Mouse (Mus musculus) MEL (cell line): Measurements from ENCODE around the gene Slc25a36. TPM values are rescaled to one million over a fixed set of nuclear protein-coding genes. Genes with fewer than 3 reads are reported as not detected.

Experiments
- DNase-seq: peaks from one replicate; pipeline ENCODE4 v3.0.0; 2011; ENCODE audit warnings: low read depth, low spot score
- H3K27ac ChIP-seq: 2 replicates; pipeline ENCODE4 v1.5.1; 2012; ENCODE audit warnings: low read depth, mild to moderate bottlenecking, control low read depth, low read length, moderate library complexity; ENCODE audit not compliant: control insufficient read depth
- H3K27me3 ChIP-seq, 2 experiments: fragments of 150-350 bp in 1 of 2; sonication (generic) in 1 of 2; 2 replicates each; pipeline ENCODE4 v1.6.1; 2012; ENCODE audit warnings: low read length in 2 of 2, mild to moderate bottlenecking in 2 of 2, improper control_type of control experiment in 1 of 2, moderate library complexity in 1 of 2; ENCODE audit not compliant: insufficient read depth in 2 of 2, control insufficient read depth in 1 of 2
- H3K36me3 ChIP-seq, 2 experiments: 2 replicates each; pipeline ENCODE4 v1.6.1; 2012 to 2014; ENCODE audit warnings: low read length in 2 of 2, improper control_type of control experiment in 1 of 2, inconsistent platforms in 1 of 2, mild to moderate bottlenecking in 1 of 2; ENCODE audit not compliant: insufficient read depth in 2 of 2, control insufficient read depth in 1 of 2
- H3K4me1 ChIP-seq, 2 experiments: fragments of 150-350 bp in 1 of 2; sonication (generic) in 1 of 2; 2 replicates each; pipeline ENCODE4 v1.6.1; 2012; ENCODE audit warnings: low read length in 2 of 2, improper control_type of control experiment in 1 of 2, mild to moderate bottlenecking in 1 of 2; ENCODE audit not compliant: insufficient read depth in 2 of 2, control insufficient read depth in 1 of 2
- H3K4me3 ChIP-seq, 2 experiments: fragments of 150-350 bp in 1 of 2; sonication (generic) in 1 of 2; 2 replicates each; pipeline ENCODE4 v1.5.1; 2012; ENCODE audit warnings: low read depth in 2 of 2, low read length in 2 of 2, mild to moderate bottlenecking in 2 of 2, moderate library complexity in 2 of 2, control low read depth in 1 of 2, improper control_type of control experiment in 1 of 2; ENCODE audit not compliant: control insufficient read depth in 1 of 2, insufficient read depth in 1 of 2
- H3K79me2 ChIP-seq: 2 replicates; pipeline ENCODE4 v1.6.1; 2012; ENCODE audit warnings: mild to moderate bottlenecking, low read length, moderate library complexity; ENCODE audit not compliant: control insufficient read depth, poor library complexity, insufficient read depth
- H3K9ac ChIP-seq: 2 replicates; pipeline ENCODE4 v1.6.1; 2012; ENCODE audit warnings: low read depth, mild to moderate bottlenecking, control low read depth, low read length, moderate library complexity; ENCODE audit not compliant: control insufficient read depth, poor library complexity, severe bottlenecking
- H3K9me3 ChIP-seq: fragments of 150-350 bp; sonication (generic); replicated peaks from 2 replicates; pipeline ENCODE4 v1.6.1; 2012; ENCODE audit warnings: mild to moderate bottlenecking, low read length, improper control_type of control experiment, moderate library complexity; ENCODE audit not compliant: insufficient read depth
- CHD2 ChIP-seq: IDR thresholded peaks from 2 replicates; pipeline ENCODE4 v1.6.1; 2011; ENCODE audit warnings: low read length, improper control_type of control experiment
- E2F4 ChIP-seq: IDR thresholded peaks from 2 replicates; pipeline ENCODE4 v1.6.1; 2011; ENCODE audit warnings: low read depth, low read length, improper control_type of control experiment, borderline replicate concordance
- ELF1 ChIP-seq: IDR thresholded peaks from 2 replicates; pipeline ENCODE4 v1.6.1; 2014; ENCODE audit warnings: low read depth, mild to moderate bottlenecking, inconsistent platforms, low read length, improper control_type of control experiment, moderate library complexity
- EP300 ChIP-seq, 2 experiments: IDR thresholded peaks; 2 replicates each; pipeline ENCODE4 v1.6.1; 2011; ENCODE audit warnings: improper control_type of control experiment in 2 of 2, low read length in 2 of 2, low read depth in 1 of 2, mild to moderate bottlenecking in 1 of 2
- ETS1 ChIP-seq: IDR thresholded peaks from 2 replicates; pipeline ENCODE4 v1.6.1; 2012; ENCODE audit warnings: low read depth, mild to moderate bottlenecking, inconsistent platforms, low read length, improper control_type of control experiment, moderate library complexity
- GABPA ChIP-seq: IDR thresholded peaks from 2 replicates; pipeline ENCODE4 v1.6.1; 2012; ENCODE audit warnings: low read depth, mild to moderate bottlenecking, inconsistent platforms, low read length, improper control_type of control experiment, moderate library complexity
- MAX ChIP-seq: IDR thresholded peaks from 2 replicates; pipeline ENCODE4 v1.6.1; 2011; ENCODE audit warnings: low read length, improper control_type of control experiment
- MEF2A ChIP-seq: IDR thresholded peaks from 2 replicates; pipeline ENCODE4 v1.6.1; 2014; ENCODE audit warnings: low read depth, mild to moderate bottlenecking, inconsistent platforms, low read length, improper control_type of control experiment; ENCODE audit not compliant: poor library complexity, insufficient replicate concordance, severe bottlenecking; ENCODE audit errors: extremely low read depth
- MXI1 ChIP-seq: IDR thresholded peaks from 2 replicates; pipeline ENCODE4 v1.6.1; 2011; ENCODE audit warnings: mild to moderate bottlenecking, low read depth, low read length, improper control_type of control experiment
- MYC ChIP-seq: IDR thresholded peaks from 2 replicates; pipeline ENCODE4 v1.6.1; 2011; ENCODE audit warnings: low read depth, mild to moderate bottlenecking, low read length, improper control_type of control experiment, moderate library complexity
- NELFE ChIP-seq: IDR thresholded peaks from 2 replicates; pipeline ENCODE4 v1.6.1; 2011; ENCODE audit warnings: low read depth, low read length, improper control_type of control experiment
- NRF1 ChIP-seq: IDR thresholded peaks from 2 replicates; pipeline ENCODE4 v1.6.1; 2014; ENCODE audit warnings: low read depth, mild to moderate bottlenecking, inconsistent platforms, low read length, improper control_type of control experiment, moderate library complexity; ENCODE audit not compliant: poor library complexity, insufficient read depth, severe bottlenecking
- POLR2AphosphoS2 ChIP-seq: IDR thresholded peaks from 2 replicates; pipeline ENCODE4 v1.6.1; 2011; ENCODE audit warnings: low read length, improper control_type of control experiment
- RCOR1 ChIP-seq: IDR thresholded peaks from 2 replicates; pipeline ENCODE4 v1.6.1; 2012; ENCODE audit warnings: low read depth, mild to moderate bottlenecking, inconsistent platforms, low read length, improper control_type of control experiment
- SMC3 ChIP-seq: IDR thresholded peaks from 2 replicates; pipeline ENCODE4 v1.6.1; 2011; ENCODE audit warnings: low read depth, low read length, improper control_type of control experiment
- TBP ChIP-seq: IDR thresholded peaks from 2 replicates; pipeline ENCODE4 v1.8.0; 2011; ENCODE audit warnings: low read depth, low read length, improper control_type of control experiment
- TCF12 ChIP-seq: IDR thresholded peaks from 2 replicates; pipeline ENCODE4 v1.6.1; 2014; ENCODE audit warnings: low read depth, mild to moderate bottlenecking, inconsistent platforms, low read length, improper control_type of control experiment, moderate library complexity
- UBTF ChIP-seq: IDR thresholded peaks from 2 replicates; pipeline ENCODE4 v1.6.1; 2012; ENCODE audit warnings: low read depth, mild to moderate bottlenecking, inconsistent platforms, low read length, improper control_type of control experiment, moderate library complexity, borderline replicate concordance; ENCODE audit not compliant: insufficient read depth
- USF1 ChIP-seq: IDR thresholded peaks from 2 replicates; pipeline ENCODE4 v1.6.1; 2014; ENCODE audit warnings: low read depth, mild to moderate bottlenecking, inconsistent platforms, low read length, improper control_type of control experiment, moderate library complexity
- ZKSCAN1 ChIP-seq: IDR thresholded peaks from 2 replicates; pipeline ENCODE4 v1.6.1; 2012; ENCODE audit warnings: low read depth, mild to moderate bottlenecking, inconsistent platforms, low read length, improper control_type of control experiment, moderate library complexity
- ZNF384 ChIP-seq: IDR thresholded peaks from 2 replicates; pipeline ENCODE4 v1.6.1; 2012; ENCODE audit warnings: low read depth, mild to moderate bottlenecking, inconsistent platforms, low read length, improper control_type of control experiment
- polyA plus RNA-seq, 2 experiments: library from polyadenylated mRNA; stranded (reverse) in 1 of 2; unstranded in 1 of 2; fragments of >175 nt in 1 of 2; fragments of >200 nt in 1 of 2; gene quantifications; 2 replicates each; pipeline versions ENCODE4 v1.2.1 to v1.2.4; 2012; ENCODE audit warnings: low replicate concordance in 2 of 2, low read depth in 1 of 2; ENCODE audit not compliant: insufficient read length in 2 of 2, insufficient read depth in 1 of 2, missing spikeins in 1 of 2
- total RNA-seq: library from RNA; depleted of rRNA; stranded (reverse); fragments of 300-350 nt; gene quantifications from 2 replicates; pipeline ENCODE4 v1.2.3, GENCODE M21; 2012

Gene Slc25a36
- total and polyA plus RNA-seq, 3 experiments: 11.9 to 13.0 TPM; not detected in 1

DNA sequence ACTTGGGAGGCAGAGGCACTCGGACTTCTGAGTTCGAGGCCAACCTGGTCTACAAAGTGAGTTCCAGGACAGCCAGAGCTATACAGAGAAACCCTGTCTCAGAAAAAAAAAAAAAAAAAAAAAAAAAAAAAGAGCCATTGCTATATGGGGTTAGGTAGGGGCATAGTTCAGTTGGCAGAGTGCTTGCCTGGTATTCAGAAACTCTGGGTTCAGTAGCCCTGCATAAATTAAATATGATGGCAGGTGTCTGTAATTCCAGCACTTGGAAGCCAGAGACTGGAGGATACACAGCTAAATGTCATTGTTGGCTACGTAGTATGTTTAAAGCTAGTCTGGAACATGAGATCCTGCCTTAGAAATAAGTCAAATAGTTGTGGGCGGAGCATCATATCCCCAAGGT is 44.0 kb upstream of the Slc25a36 start:
- no peaks in the 10 kb centered on the region for H3K4me1 ChIP-seq
- H3K4me3 ChIP-seq: no peak overlapping the region
- H3K27ac ChIP-seq: no peak overlapping the region
- no peaks in the 10 kb centered on the region for H3K79me2 ChIP-seq
- no peaks in the 10 kb centered on the region for H3K9me3 ChIP-seq
- no peak for TF ChIP-seq TCF12
- no peak for TF ChIP-seq ZKSCAN1
- TF ChIP-seq MAX: no peak
- no peak for TF ChIP-seq E2F4
- no peak overlapping the region for H3K9ac ChIP-seq
- H3K36me3 ChIP-seq: no peaks in the 10 kb centered on the region
- no peaks in the 10 kb centered on the region for H3K27me3 ChIP-seq
- DNase-seq: no peak

DNA sequence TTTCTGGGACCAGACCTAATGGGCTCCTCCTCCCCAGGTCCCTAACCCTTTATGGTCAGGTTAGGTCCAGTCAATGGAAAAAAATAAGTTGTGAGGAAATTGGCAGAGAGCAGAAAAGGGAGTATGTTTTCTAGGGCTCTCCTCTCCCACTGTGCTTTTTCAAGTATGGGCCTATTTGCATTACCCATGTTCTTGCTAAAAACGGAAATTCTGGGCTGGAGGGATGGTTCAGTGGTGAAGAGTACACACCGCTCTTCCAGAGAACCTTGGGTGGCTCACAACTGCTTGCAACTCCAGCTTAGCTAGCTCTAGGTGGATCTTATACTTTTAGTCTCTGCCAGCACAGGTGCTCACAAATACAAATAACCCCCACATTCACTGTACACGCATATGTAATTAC is 42.0 kb upstream of the Slc25a36 start:
- H3K36me3 ChIP-seq: no peaks in the 10 kb centered on the region
- no peak overlapping the region for H3K9ac ChIP-seq
- H3K27me3 ChIP-seq: no peaks in the 10 kb centered on the region
- H3K4me1 ChIP-seq: no peaks in the 10 kb centered on the region
- H3K79me2 ChIP-seq: no peaks in the 10 kb centered on the region
- H3K4me3 ChIP-seq: no peak overlapping the region
- no peak for DNase-seq
- H3K9me3 ChIP-seq: no peaks in the 10 kb centered on the region
- H3K27ac ChIP-seq: no peak overlapping the region
- no peak for TF ChIP-seq GABPA
- TF ChIP-seq UBTF: no peak
- TF ChIP-seq MXI1: no peak
- TF ChIP-seq MYC: no peak
- TF ChIP-seq USF1: no peak
- no peak for TF ChIP-seq EP300 (IDR thresholded peaks at IDR 0.05; ENCODE audit: low read depth in 1 of 2, low read length in 2 of 2)
- no peak for TF ChIP-seq ELF1
- no peak for TF ChIP-seq ZNF384

DNA sequence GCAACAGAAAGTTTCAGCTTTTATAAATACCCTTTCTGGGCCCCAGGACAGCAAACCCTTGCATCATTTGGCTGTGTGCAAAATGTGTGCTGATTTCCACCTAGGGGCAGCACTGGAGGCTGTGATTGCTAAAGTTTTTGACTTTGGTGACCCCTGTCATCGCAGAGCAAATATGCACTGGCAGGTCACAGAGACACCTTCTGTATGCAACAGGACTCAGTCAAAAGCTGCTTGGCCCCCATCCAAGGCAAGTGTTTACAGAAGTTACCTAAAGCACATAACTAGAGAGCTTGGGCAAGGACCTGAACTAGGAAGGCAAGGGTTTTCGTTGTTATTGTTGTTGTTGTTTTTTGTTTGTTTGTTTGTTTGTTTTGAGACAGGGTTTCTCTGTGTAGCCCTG is 36.3 kb upstream of the Slc25a36 start:
- Histone ChIP-seq H3K4me1 (no peaks in the 10 kb centered on the region), H3K9ac (no peak overlapping the region), H3K9me3 (no peaks in the 10 kb centered on the region), H3K79me2 (no peaks in the 10 kb centered on the region), H3K4me3 (no peak overlapping the region), H3K27ac (no peak overlapping the region), H3K27me3 (no peaks in the 10 kb centered on the region; a peak in 1 of 4 replicates), H3K36me3 (no peaks in the 10 kb centered on the region)
- TF ChIP-seq RCOR1 (no peak), USF1 (no peak), TBP (no peak), MXI1 (no peak), TCF12 (no peak), GABPA (no peak), MEF2A (no peak), NELFE (no peak), CHD2 (no peak), NRF1 (no peak), SMC3 (no peak), ZNF384 (no peak), E2F4 (no peak), POLR2AphosphoS2 (no peak), ETS1 (no peak)
- DNase-seq: no peak
